Mouse (Mus musculus): ENCODE measurements at regions not wholly inside any gene's neighbourhood (a gene's known extent, or its start where the extent isn't known, plus 50 kb on each side); places are given as distances from the start of the nearest gene placed in this dataset.
"Not testable (repeated sequence)": the region's sequence is repeated elsewhere in the genome, so short reads cannot be mapped to it uniquely, and the experiment has no call there.

DNA sequence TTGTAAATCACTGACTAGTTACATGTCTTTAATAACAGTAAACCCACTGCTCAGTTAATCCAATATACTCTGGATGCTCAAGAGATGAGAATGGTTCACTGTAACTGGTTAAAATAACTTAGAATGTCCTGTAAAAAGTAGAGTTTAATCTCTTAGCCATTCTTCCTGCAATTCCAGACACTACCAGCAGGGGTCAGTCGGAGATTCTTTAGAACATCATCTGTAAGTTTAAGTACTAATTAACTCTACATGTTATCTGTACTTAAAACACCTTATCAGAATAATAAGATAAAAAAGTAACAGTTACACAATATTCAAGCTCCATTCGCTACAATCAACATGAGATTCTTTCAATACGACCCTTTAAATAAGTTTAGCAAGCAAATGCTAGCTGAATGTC, 58.7 kb upstream of the Olig3 start:
- no peak for DNase-seq (ENCODE audit: low read depth)

GRCm38 (mm10) chr10:19295388-19296013, 60.8 kb upstream of the Olig3 start:
- no peak for DNase-seq (ENCODE audit: low read depth)

- no peak for DNase-seq (ENCODE audit: low read depth)
Observed at GRCm38 (mm10) chr10:19291474-19291873, 64.9 kb upstream of the Olig3 start.

GRCm38 (mm10) chr10:19291039-19291438, 65.3 kb upstream of the Olig3 start:
- DNase-seq (ENCODE audit: low read depth): not testable (repeated sequence)

DNA sequence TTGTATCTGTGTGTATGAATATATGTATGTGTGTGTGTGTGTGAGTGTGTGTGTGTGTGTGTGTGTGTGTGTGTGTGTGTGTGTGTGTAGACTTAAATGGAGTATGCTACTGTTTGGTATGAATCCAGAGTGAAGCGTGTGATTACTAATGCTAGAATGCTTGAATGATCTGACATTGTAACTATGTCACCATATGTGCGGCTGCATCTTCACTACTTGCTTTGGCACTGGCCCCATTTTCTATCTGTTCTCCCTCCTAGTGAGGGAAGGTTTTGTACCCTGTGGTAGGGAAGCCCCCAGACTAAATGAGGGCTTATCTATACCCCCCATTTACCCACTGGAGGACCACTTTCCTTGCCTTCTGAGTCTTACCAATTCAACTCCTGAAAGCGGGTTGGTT, 74.2 kb upstream of the Olig3 start:
- DNase-seq (ENCODE audit: low read depth): no peak

DNA sequence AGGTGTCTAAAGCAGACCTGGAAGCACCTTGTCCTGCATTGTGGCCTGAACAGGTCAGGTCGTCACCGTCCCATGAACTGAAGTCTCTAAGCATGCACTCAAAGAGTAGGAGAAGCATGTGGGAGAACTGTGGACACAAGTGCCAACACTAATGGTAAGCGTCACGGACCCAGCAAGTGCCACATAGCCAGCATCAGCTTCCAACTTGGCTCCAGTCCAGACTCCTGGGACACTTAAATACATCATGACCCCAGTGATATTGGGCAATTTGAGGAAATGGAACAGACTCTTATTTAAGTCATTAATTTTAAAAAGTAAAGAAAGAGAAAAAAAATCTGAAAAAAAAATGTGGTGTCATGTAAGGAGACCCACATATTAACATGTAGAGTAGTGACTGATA, 75.3 kb upstream of the Olig3 start:
- DNase-seq (ENCODE audit: low read depth): no peak

DNA sequence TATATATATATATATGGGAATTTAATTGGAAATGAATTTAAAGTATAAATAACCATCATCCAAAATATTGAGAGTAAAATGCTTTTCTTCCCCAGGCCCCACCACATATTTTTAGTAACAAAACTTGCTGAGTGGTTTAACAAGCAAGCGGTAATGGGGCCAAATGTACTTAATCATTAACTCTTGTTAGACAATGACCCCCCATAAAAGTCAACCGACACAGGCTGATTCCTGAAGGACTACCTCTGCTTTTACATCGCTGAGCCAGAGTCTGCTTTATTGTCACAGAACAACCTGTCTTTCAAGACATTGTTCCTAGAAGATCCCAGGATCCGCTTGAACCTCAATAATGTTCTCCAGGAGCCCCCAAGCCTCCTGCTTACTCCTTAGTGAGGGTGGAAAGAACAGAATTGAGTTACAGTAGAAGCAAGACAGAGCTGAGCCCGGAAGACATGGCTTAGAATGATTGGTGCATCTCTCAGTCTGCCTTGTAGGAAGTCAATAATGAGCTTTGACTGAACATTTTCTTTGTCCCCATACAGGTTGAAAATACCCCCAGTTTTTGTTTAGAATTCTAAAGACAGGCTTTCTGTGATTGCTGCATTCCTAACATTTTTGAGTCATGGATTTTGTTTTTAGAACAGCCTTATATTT, 78.0 kb upstream of the Olig3 start:
- DNase-seq (ENCODE audit: low read depth): no peak

DNA sequence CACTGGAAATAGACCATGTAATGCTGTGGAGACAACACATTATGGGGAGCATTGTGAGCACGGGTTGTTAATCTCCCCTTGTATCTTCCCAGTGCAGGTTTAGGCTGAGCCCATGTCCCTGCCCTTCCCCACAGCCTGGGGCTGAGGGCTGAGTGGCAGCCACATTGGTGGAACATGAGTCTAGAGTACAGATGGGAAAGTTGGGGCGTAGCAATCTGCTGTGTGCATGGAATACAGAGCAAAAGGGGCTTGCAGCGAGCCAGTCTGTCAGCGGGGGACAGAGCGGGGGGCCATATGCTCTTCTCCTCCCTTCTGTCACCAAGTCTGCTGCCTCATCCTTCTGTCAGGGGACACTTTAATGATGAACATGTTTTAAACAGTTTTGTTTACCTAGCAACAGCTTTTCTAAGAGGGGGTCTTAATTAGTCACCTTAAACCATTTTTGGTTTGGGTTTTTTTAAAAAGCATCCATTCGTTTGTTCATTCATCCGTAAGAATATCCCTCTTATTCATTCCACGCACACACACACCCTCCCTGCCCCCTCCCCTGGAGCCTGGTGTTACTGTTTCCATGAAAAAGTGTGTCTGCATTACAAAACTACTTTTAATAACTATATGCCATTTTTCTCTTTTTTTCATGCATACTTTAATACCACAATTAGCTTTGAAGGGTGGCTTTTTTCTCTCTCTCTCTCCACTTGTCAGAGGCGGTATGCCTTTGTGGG, 79.1 kb upstream of the Olig3 start:
- DNase-seq (ENCODE audit: low read depth): no peak

DNA sequence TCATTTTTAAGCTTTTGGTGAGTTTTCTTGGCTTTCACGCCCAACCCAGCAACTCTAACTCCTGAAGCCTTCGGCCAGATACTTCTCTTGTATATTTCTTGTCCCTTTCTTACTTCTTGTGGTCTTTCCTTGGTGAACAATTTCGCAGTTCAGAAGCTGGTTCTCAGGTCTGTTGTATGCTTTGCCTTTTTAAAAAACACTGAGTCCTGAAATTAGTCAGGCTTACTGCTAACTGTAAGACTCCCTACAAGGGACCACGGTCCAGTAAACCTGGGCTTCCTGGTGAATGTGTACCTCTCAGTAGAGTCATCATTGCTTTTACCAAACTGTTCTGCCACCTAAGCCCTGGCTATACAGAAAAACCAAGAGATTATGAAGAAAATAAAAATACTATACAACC, 81.3 kb upstream of the Olig3 start:
- no peak for DNase-seq (ENCODE audit: low read depth)

DNA sequence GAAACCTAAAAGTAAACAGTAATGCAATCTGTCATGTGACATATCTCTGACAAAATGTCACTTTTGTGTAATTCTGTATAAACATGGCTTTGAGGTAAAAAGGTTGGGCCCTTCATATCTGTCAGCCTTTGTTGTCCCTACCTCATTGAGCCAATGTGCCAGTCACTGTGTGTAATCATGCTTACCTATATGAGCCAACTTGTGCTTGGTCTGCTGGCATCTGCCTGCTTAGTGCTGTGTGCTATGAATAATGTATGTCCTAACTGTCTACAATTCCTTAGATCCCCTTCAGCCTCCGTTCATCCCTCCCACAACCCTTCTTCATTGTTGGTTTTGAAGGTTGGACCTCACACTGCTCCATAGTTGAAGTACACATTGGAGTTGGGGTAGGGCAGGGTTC, 86.9 kb upstream of the Olig3 start:
- DNase-seq (ENCODE audit: low read depth): no peak

DNA sequence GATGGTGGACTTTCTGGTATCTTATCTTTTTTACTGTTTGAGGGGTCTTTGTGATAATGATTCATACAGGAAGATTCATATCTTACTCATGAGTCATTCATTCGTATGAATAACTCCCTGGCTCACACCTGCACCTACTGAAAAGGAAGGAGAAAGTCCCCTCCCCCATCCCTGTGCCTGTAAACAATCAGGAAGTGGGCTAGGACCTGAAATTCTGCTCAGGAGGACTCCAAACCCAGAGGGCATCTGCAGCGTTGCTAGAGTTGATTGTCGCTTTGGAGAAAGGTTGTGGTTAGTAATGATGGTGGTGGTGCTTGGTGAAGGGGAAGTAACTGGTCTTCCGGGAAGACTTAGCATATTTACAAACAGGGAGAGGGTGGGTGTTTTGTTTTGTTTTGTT, 88.3 kb upstream of the Olig3 start:
- DNase-seq (ENCODE audit: low read depth): no peak

- DNase-seq (ENCODE audit: low read depth): peak; percentile 36
Observed at GRCm38 (mm10) chr10:19240102-19240759, 116.1 kb upstream of the Olig3 start.

DNA sequence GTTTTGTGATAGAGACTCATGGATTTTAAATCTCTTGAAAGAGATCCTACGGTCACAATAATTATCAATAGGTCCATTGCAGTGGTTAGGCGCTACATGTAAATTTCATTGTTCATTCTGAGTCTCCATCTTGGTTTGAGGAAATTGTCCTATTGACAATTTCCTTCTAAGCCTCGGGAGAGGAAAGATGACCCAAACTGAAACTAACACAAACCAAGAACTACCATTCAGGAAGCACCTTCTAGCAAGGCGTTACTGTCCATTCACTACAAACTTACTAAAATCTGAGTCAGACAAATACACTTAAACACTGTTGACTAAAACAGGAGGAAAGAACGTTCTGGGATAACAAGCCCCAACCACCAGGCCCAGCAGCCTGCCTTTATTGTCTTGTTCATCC, 140.1 kb upstream of the Olig3 start:
- no peak for DNase-seq (ENCODE audit: low read depth)

DNA sequence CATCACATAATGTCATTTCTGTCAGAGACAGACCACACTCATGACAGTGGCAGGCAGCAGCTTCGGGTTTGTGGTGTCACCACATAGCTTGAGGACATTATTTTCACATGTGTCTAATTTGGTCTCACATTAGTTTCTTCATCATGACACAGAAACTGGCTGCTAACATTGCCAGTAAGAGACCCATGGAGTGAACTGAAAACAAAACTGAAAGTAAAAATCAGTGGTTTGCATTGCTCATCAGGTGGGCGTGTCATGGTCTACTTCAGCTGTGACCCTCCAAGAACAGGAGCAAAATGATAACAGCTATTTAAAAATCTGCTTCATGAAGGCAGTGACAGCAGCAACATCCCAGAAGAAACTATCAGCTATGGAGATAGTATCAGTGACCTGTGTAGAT, 146.6 kb upstream of the Olig3 start:
- no peak for DNase-seq (ENCODE audit: low read depth)

DNA sequence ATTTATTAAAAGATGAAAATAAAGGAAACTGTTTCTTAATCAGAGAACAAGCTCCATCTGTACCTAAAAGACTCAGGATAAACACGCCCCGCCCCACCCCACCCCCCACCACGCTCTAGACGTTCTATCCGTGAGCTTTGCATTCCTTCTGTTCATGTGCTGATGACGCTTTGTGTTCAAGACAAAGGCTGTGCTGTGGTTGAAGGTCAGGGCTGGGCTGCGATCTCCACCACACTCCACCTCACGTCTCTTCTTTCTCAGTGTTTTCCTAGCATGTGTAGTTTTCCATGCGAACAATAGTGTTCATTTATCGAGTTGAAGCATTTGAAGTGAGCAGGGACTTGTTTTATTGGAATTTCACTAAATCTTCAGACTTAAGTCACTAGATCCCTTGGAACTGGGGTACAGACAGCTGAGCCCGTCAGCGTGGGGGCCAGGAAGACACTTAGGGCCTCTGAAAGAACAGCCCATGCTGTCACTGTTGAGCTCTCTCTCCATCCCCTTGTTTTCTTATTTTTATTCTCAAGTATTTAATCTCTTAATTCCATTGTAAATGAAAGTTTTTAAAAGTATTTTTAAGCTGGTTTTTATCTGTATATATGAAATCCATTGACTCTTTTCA, 148.1 kb upstream of the Olig3 start:
- no peak for DNase-seq (ENCODE audit: low read depth)

GRCm38 (mm10) chr10:19207505-19207904, 148.8 kb upstream of the Olig3 start:
- no peak for DNase-seq (ENCODE audit: low read depth)

DNA sequence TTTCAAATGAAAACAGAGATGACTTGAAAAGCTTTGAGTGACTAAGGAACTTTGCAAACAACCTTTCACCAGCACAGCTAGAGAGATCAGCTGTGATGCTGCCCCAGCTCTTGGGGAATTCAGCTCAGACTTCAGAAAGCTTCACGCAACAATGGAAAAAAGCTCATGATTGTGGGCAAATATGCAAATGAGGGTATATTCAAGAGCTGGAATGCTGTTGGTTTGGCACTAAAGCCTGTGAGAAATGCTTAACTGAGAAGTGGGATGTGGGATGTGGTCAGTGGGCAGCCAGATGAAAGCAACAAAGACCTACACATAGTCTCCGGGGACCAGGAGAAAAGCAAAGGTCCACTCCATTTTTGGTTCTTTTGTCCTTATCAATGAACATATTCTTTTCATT, 156.0 kb upstream of the Olig3 start:
- DNase-seq (ENCODE audit: low read depth): no peak

GRCm38 (mm10) chr10:19195676-19196075, 160.7 kb upstream of the Olig3 start:
- no peak for DNase-seq (ENCODE audit: low read depth)

- DNase-seq (ENCODE audit: low read depth): no peak
Observed at GRCm38 (mm10) chr10:19194646-19195045, 161.7 kb upstream of the Olig3 start.

DNA sequence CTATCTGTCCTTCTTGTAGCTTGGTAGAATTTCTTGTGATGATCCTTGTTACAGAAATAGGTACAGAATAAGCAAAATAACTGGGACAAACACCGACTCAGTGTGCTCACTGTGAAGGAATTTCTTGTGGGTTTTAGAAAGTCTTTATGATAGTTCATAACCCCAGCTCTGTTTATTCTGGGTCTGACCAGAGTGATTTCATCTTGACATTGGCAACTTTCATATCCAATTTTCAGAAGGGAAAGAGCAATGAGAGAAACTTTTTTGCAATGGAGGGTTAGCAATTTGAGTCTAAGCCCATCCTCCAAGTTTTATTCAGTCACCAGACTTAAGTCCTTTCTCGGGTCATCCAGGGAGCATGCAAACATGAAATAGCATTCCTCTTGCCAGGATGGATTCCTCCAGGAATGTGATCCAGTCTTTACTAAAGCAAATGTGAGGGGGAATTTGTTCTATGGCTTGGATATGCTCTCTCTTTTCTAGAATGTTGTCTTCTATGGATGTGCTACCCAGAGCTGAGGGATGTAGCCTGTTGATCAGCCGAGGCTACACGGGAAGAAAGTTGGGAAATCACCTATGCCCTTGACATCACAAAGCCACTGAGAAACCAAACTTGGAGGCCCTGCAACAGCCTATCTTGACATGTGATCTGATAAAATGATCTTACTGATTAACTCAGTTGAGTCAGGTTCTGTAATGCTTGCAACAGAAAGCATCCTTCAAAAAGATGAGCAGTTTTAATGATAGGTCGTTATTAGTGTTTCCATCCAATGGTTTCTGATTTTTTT, 163.2 kb upstream of the Olig3 start:
- DNase-seq (ENCODE audit: low read depth): no peak

GRCm38 (mm10) chr10:19192221-19192620, 164.1 kb upstream of the Olig3 start:
- DNase-seq (ENCODE audit: low read depth): no peak
